Mouse (Mus musculus) CH12.LX (cell line): ENCODE results near the gene Calhm3. TPM values are rescaled to one million over a fixed set of nuclear protein-coding genes. Genes with fewer than 3 reads are reported as not detected.

Experiments
- DNase-seq: peaks from one replicate; pipeline ENCODE4 v3.0.0-alpha.2; 2013; ENCODE audit errors: extremely low read depth
- H3K27ac ChIP-seq: 2 replicates; pipeline ENCODE4 v1.5.1; 2012; ENCODE audit warnings: low read depth, mild to moderate bottlenecking, control low read depth, moderate library complexity; ENCODE audit not compliant: insufficient read depth
- H3K27me3 ChIP-seq: replicated peaks from 2 replicates; pipeline ENCODE3; 2012; ENCODE audit warnings: inconsistent platforms
- H3K36me3 ChIP-seq, 2 experiments: replicated peaks in 1 of 2; 2 replicates each; pipeline versions ENCODE3 to v1.6.1; 2012; ENCODE audit warnings: inconsistent platforms in 1 of 2, low read length in 1 of 2, mild to moderate bottlenecking in 1 of 2, mixed read lengths in 1 of 2, moderate library complexity in 1 of 2; ENCODE audit not compliant: control insufficient read depth in 1 of 2, insufficient read depth in 1 of 2
- H3K4me1 ChIP-seq, 2 experiments: 2 replicates each; pipeline ENCODE4 v1.6.1; 2012; ENCODE audit warnings: inconsistent platforms in 1 of 2, moderate library complexity in 1 of 2; ENCODE audit not compliant: insufficient read depth in 2 of 2, control insufficient read depth in 1 of 2
- H3K4me2 ChIP-seq: 2 replicates; pipeline ENCODE4 v1.6.1; 2012; ENCODE audit warnings: low read depth, mild to moderate bottlenecking, control low read depth; ENCODE audit not compliant: poor library complexity, insufficient read depth, severe bottlenecking
- H3K4me3 ChIP-seq, 3 experiments: fragments of 150-350 bp in 1 of 3; sonication (generic) in 1 of 3; replicated peaks in 1 of 3; 2 replicates each; pipeline versions ENCODE3 to v1.5.1; 2011 to 2012; ENCODE audit warnings: low read depth in 2 of 3, low read length in 2 of 3, mild to moderate bottlenecking in 2 of 3, moderate library complexity in 2 of 3, control low read depth in 1 of 3, improper control_type of control experiment in 1 of 3, inconsistent platforms in 1 of 3, mixed read lengths in 1 of 3; ENCODE audit not compliant: poor library complexity in 1 of 3
- H3K79me2 ChIP-seq: replicated peaks from 2 replicates; pipeline ENCODE4 v1.6.1; 2012; ENCODE audit warnings: mild to moderate bottlenecking, moderate library complexity; ENCODE audit not compliant: control insufficient read depth, poor library complexity, insufficient read depth, severe bottlenecking; ENCODE audit errors: extremely low read depth
- H3K9ac ChIP-seq: 2 replicates; pipeline ENCODE4 v1.6.1; 2012; ENCODE audit warnings: low read depth, mild to moderate bottlenecking, control low read depth, moderate library complexity; ENCODE audit not compliant: insufficient read depth
- H3K9me3 ChIP-seq: replicated peaks from 2 replicates; pipeline ENCODE3; 2012; ENCODE audit warnings: low read length, inconsistent platforms, mixed read lengths
- BHLHE40 ChIP-seq: IDR thresholded peaks from 2 replicates; pipeline ENCODE4 v1.6.1; 2011; ENCODE audit warnings: mild to moderate bottlenecking, low read depth, low read length, improper control_type of control experiment
- CHD1 ChIP-seq: IDR thresholded peaks from 2 replicates; pipeline ENCODE4 v1.6.1; 2012; ENCODE audit warnings: low read depth, low read length, improper control_type of control experiment, inconsistent platforms
- CHD2 ChIP-seq: IDR thresholded peaks from 2 replicates; pipeline ENCODE4 v1.6.1; 2011; ENCODE audit warnings: low read length, improper control_type of control experiment
- CTCF ChIP-seq, 2 experiments: IDR thresholded peaks in 1 of 2; conservative IDR thresholded peaks in 1 of 2; 2 replicates each; pipeline ENCODE4 v1.5.1; 2011 to 2012; ENCODE audit warnings: low read depth in 2 of 2, low read length in 2 of 2, improper control_type of control experiment in 1 of 2, inconsistent platforms in 1 of 2, mild to moderate bottlenecking in 1 of 2, moderate library complexity in 1 of 2
- ELF1 ChIP-seq: IDR thresholded peaks from 2 replicates; pipeline ENCODE4 v1.6.1; 2014; ENCODE audit warnings: low read depth, mild to moderate bottlenecking, inconsistent platforms, low read length, improper control_type of control experiment
- ETS1 ChIP-seq: conservative IDR thresholded peaks from 2 replicates; pipeline ENCODE4 v1.6.1; 2012; ENCODE audit warnings: low read depth, mild to moderate bottlenecking, inconsistent platforms, low read length, improper control_type of control experiment, moderate library complexity
- HCFC1 ChIP-seq: IDR thresholded peaks from 2 replicates; pipeline ENCODE4 v1.6.1; 2012; ENCODE audit warnings: low read depth, mild to moderate bottlenecking, inconsistent platforms, low read length, improper control_type of control experiment
- IRF4 ChIP-seq: IDR thresholded peaks from 2 replicates; pipeline ENCODE4 v1.6.1; 2014; ENCODE audit warnings: low read depth, mild to moderate bottlenecking, inconsistent platforms, low read length, improper control_type of control experiment
- MAZ ChIP-seq: IDR thresholded peaks from 2 replicates; pipeline ENCODE4 v1.6.1; 2012; ENCODE audit warnings: low read depth, mild to moderate bottlenecking, inconsistent platforms, low read length, improper control_type of control experiment, moderate library complexity
- MXI1 ChIP-seq: IDR thresholded peaks from 2 replicates; pipeline ENCODE4 v1.6.1; 2011; ENCODE audit warnings: mild to moderate bottlenecking, low read depth, low read length, improper control_type of control experiment
- MYC ChIP-seq: IDR thresholded peaks from 2 replicates; pipeline ENCODE4 v1.6.1; 2011; ENCODE audit warnings: low read depth, mild to moderate bottlenecking, improper control_type of control experiment, low read length
- NELFE ChIP-seq: IDR thresholded peaks from 2 replicates; pipeline ENCODE4 v1.6.1; 2011; ENCODE audit warnings: low read depth, low read length, improper control_type of control experiment
- POLR2AphosphoS2 ChIP-seq: IDR thresholded peaks from 2 replicates; pipeline ENCODE4 v1.6.1; 2011; ENCODE audit warnings: low read depth, low read length, improper control_type of control experiment
- RAD21 ChIP-seq: IDR thresholded peaks from 2 replicates; pipeline ENCODE4 v1.6.1; 2011; ENCODE audit warnings: low read depth, mild to moderate bottlenecking, low read length, improper control_type of control experiment, moderate library complexity
- SMC3 ChIP-seq: IDR thresholded peaks from 2 replicates; pipeline ENCODE4 v1.6.1; 2011; ENCODE audit warnings: low read depth, low read length, improper control_type of control experiment
- TBP ChIP-seq: conservative IDR thresholded peaks from 2 replicates; pipeline ENCODE4 v1.6.1; 2011; ENCODE audit warnings: low read depth, low read length, improper control_type of control experiment
- ZKSCAN1 ChIP-seq: IDR thresholded peaks from 2 replicates; pipeline ENCODE4 v1.6.1; 2012; ENCODE audit warnings: low read depth, inconsistent platforms, low read length, improper control_type of control experiment, borderline replicate concordance
- ZNF384 ChIP-seq: IDR thresholded peaks from 2 replicates; pipeline ENCODE4 v1.6.1; 2012; ENCODE audit warnings: low read depth, low read length, improper control_type of control experiment, inconsistent platforms
- dilution Hi-C: fragments of 300-500 bp; cut with MboI; formaldehyde crosslinking; loops from 2 replicates; pipeline ENCODE4 v1.14.3; 2020; ENCODE audit warnings: low sequenced_read_pairs; ENCODE audit not compliant: extremely low pct_unique_long_range_greater_than_20kb, extremely low pct_ligation_motif_present
- in situ Hi-C: fragments of 300-500 bp; cut with MboI; formaldehyde crosslinking; loops from 3 replicates; pipeline ENCODE4 v1.14.3; 2019; ENCODE audit warnings: low sequenced_read_pairs, low pct_ligation_motif_present, low pct_unique_long_range_greater_than_20kb, mixed read lengths
- polyA plus RNA-seq: library from polyadenylated mRNA; unstranded; fragments of >175 nt; gene quantifications from 2 replicates; pipeline ENCODE4 v1.2.1, GENCODE M21; 2012; ENCODE audit warnings: low read depth; ENCODE audit not compliant: insufficient read length
- total RNA-seq, 2 experiments: library from RNA; depleted of rRNA; stranded (reverse); fragments of 300-350 nt in 1 of 2; fragments of >200 nt in 1 of 2; gene quantifications; 2 replicates each; pipeline ENCODE4 v1.2.3; 2012 to 2014

The Calhm3 gene
- total and polyA plus RNA-seq, 3 experiments = not detected

DNA sequence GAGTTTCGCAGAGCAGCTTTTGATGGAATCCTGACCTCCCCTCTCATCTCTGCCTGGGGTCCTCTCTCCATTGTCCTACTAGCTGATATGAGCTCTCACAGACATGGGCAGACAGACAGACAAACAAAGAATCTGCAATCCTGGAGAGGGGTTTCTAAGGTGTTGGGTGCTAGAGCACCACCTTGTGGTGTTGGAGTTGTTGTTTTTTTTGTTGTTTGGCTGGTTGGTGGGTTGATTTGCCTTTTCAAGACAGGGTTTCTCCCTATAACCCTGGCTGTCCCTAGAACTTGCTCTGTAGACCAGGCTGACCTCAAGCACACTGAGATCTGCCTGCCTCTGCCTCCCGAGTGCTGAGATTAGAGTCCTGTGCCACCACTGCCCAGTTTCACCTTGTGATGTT, 17.9 kb upstream of the Calhm3 start:
- no peaks in the 10 kb centered on the region for H3K79me2 ChIP-seq
- DNase-seq = peak; percentile 50
- TF ChIP-seq MXI1 = no peak
- peak in 1 of 2 experiments; percentile 49; a peak in 2 of 4 replicates for TF ChIP-seq CTCF (conservative IDR thresholded peaks at IDR 0.05 in 1 of 2, IDR thresholded peaks at IDR 0.05 in 1 of 2; ENCODE audit: low read depth in 2 of 2, low read length in 2 of 2)
- no peak for TF ChIP-seq HCFC1
- TF ChIP-seq, all 38 proteins: peak for 1
- Histone ChIP-seq H3K27ac (no peak overlapping the region), H3K9me3 (peaks cover 18% of the 10 kb centered on the region), H3K4me3 (no peak overlapping the region), H3K36me3 (no peaks in the 10 kb centered on the region), H3K4me2 (no peak overlapping the region), H3K27me3 (peaks cover 62% of the 10 kb centered on the region), H3K4me1 (peaks cover 5 to 16% of the 10 kb centered on the region in 2 experiments), H3K9ac (no peak overlapping the region)
- dilution Hi-C loops = no loop called here
- in situ Hi-C loops = loop anchor here (5.0 to 10.0 kb wide), 2 partner anchors 89 to 157 kb away; no protein-coding TSS in a partner anchor

DNA sequence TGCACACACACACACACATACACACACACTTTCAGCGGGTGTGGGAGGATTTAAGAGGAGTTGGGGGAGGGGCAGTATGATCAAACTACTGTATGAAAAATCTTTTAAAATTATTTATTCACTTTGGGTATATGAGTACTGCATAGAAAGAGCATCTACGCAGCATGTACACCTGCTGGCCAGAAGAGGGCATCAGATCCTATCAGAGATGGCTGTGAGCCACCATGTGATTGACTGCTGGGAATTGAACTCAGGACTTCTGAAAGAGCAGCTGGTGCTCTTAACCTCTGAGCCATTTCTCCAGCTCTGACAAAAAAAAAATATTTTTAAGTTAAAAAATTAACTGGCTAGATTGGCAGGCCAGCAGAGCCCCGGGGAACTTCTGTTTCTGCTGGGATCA, 17.0 kb upstream of the Calhm3 start:
- Histone ChIP-seq H3K9ac (no peak overlapping the region), H3K4me2 (no peak overlapping the region), H3K79me2 (no peaks in the 10 kb centered on the region), H3K27ac (no peak overlapping the region), H3K4me3 (no peak overlapping the region), H3K9me3 (peaks cover 23% of the 10 kb centered on the region), H3K4me1 (peaks cover 3 to 14% of the 10 kb centered on the region in 2 experiments), H3K27me3 (peaks cover 53% of the 10 kb centered on the region), H3K36me3 (no peaks in the 10 kb centered on the region)
- DNase-seq = peak; percentile 40
- TF ChIP-seq CTCF (conservative IDR thresholded peaks at IDR 0.05 in 1 of 2, IDR thresholded peaks at IDR 0.05 in 1 of 2; ENCODE audit: low read depth in 2 of 2, low read length in 2 of 2) (peak; percentile 27 to 71; a peak in 3 of 4 replicates), MAZ (no peak), ETS1 (no peak), POLR2AphosphoS2 (no peak), BHLHE40 (no peak), MXI1 (no peak), ZNF384 (no peak), CHD1 (no peak), SMC3 (peak; percentile 54), ZKSCAN1 (no peak), TBP (no peak), MYC (no peak), NELFE (no peak), ELF1 (no peak), IRF4 (no peak), RAD21 (peak; percentile 51), CHD2 (no peak), HCFC1 (no peak)
- in situ Hi-C loops = loop anchor here (10.0 kb wide), 1 partner anchor 90 kb away; no protein-coding TSS in a partner anchor
- dilution Hi-C loops = no loop called here
